Mouse (Mus musculus): ENCODE measurements around the gene Rgs12.

DNA sequence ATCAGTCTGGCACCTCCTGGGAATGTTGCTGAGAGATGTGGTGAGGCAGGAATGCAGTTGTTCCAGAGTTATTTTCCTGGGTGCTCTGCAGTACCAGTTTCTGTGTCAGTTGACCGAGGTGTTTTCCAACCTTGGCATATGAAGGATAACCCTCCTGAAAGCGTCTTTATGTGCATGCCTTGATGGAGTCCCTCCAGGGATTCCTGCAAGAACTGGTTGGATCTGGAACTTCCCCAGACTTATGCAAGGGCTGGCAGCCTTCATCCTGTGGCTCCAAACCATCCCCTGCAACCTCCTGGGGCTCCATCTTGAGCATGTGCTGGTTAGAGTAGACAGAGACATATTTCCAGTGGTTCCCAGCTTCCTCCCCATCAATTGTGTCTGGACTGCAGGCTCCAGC lies 55.5 kb downstream of the Rgs12 start:
- TF ChIP-seq SRF (IDR thresholded peaks at IDR 0.05; ENCODE audit: control insufficient read depth, insufficient read length, low read depth) (no peak), POLR2A (IDR thresholded peaks at IDR 0.05; ENCODE audit: insufficient read length, low read depth) (no peak), USF1 (IDR thresholded peaks at IDR 0.05; ENCODE audit: low read depth) (no peak), MAX (IDR thresholded peaks at IDR 0.05; ENCODE audit: low read depth) (no peak), CEBPB (IDR thresholded peaks at IDR 0.05; ENCODE audit: insufficient read depth, poor library complexity, severe bottlenecking) (no peak), TCF12 (IDR thresholded peaks at IDR 0.05; ENCODE audit: insufficient read depth, poor library complexity, severe bottlenecking) (no peak), REST (IDR thresholded peaks at IDR 0.05; ENCODE audit: insufficient read depth, insufficient read length) (no peak), E2F4 (IDR thresholded peaks at IDR 0.05; ENCODE audit: insufficient read depth) (no peak), MYOG (IDR thresholded peaks at IDR 0.05; ENCODE audit: control insufficient read depth in 1 of 3, insufficient read depth in 1 of 3, insufficient read length in 2 of 3, low read depth in 2 of 3) (no peak), TCF3 (IDR thresholded peaks at IDR 0.05; ENCODE audit: insufficient read length, low read depth) (no peak), POLR2AphosphoS2 (IDR thresholded peaks at IDR 0.05; ENCODE audit: insufficient read length, low read depth) (no peak), MYOD1 (IDR thresholded peaks at IDR 0.05; ENCODE audit: control insufficient read depth in 1 of 3, insufficient read length in 2 of 3, low read depth in 2 of 3) (no peak)

All from myocyte (in vitro differentiated cells).